Mouse (Mus musculus) ES-Bruce4 (cell line): ENCODE data around the gene Hcfc2.

Experiments used
- CTCF ChIP-seq: IDR thresholded peaks from one replicate; pipeline ENCODE4 v1.8.1; 2011; ENCODE audit warnings: low read depth, low read length
- POLR2A ChIP-seq: IDR thresholded peaks from one replicate; pipeline ENCODE4 v1.8.1; 2011; ENCODE audit warnings: low read length; ENCODE audit not compliant: insufficient read depth

- TF ChIP-seq CTCF (no peak), POLR2A (no peak)
Measured at GRCm38 (mm10) chr10:82746988-82747850, 51.3 kb downstream of the Hcfc2 start.
